Mouse (Mus musculus) adrenal gland, postnatal 36 days (tissue): ENCODE measurements around the gene Zkscan16. TPM values are rescaled to one million over a fixed set of nuclear protein-coding genes. Genes with fewer than 3 reads are reported as not detected.

ENCODE experiments used
- DNase-seq, 2 experiments: peaks; one replicate each; pipeline ENCODE4 v3.0.0; 2021; ENCODE audit warnings: mixed read lengths in 1 of 2
- total RNA-seq, 2 experiments: library from RNA; stranded (reverse); gene quantifications; 2 replicates each; pipeline ENCODE4 v1.2.3; 2021

Gene Zkscan16
- total RNA-seq, 2 experiments from 2014 or later = 1.7 to 2.8 TPM

DNA sequence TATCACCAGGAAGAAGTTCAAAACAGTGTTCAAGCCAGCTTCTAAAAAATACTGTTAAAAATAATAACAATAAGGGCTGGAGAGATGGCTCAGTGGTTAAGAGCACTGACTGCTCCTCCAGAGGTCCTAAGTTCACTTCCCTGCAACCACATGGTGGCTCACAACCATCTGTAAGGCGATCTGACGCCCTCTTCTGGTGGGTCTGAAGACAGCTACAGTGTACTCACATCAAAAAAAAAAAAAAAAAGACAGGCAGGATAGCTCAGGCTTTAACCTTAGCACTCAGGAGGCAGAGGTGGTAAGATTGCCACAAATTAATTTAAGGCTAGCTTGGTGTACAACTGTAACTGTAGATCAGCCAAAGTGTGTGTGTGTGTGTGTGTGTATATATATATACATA, 57.2 kb downstream of the Zkscan16 start:
- peak; percentile 46 to 63 for DNase-seq

DNA sequence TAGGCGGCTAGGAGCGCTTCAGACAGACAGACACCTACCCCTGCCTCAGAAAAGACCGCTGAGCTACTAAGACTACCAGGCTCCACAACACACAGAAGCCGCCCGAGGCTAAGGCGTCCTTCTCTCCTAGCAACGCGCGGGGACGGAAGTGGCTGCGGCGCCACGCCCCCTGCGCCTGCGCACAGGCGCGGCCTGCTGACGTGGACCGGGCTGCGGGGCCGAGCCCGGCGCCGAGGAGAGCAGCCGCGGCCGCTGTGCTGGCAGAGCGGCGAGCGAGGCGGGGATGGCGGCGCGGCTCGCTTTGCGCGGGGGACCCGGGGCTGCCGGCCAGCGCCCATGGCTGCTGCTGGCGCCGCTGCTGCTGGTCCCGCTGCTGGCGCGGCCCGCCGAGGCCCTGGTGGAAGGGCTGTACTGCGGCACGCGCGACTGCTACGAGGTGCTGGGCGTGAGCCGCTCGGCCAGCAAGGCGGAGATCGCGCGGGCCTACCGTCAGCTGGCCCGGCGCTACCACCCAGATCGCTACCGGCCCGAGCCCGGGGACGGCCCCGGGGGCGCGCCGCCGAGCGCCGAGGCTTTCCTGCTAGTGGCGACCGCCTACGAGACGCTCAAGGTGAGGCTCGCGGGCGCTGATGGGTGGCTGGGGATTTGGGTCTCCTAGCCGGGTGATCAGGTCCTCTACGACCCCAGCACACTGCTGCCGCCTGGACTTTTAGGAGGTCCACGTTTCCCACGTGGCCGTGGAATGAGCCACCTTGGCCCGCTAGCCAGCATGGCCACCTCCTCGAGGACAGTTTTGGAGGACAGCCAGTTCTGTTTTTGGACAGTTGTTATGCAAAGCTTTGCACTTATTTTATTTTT, 59.7 kb downstream of the Zkscan16 start, which contains the start of gene Gm20503:
Gm20503 (plus strand) TSS at position 263 of the 858 bp plus-strand sequence.
- DNase-seq = peak; percentile 95 to 96

DNA sequence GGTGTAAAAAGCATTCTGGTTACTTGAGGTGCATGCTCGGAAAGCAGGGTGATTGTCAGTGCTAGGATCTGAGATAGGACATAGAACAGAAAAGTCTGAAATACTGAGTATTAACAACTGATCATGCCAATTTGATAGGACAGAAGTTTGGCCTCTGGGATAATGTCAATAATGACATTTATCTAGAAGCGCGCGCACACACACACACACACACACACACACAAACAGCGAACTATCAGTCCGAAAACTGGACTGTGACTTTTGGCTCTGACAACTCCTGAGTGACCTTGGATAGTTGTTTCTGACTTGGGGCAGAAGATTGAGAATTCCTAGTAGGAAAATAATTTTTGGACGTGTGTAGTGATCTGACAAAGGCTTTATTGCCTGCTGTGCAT, 60.4 kb downstream of the Zkscan16 start:
- peak in 1 of 2 experiments; percentile 16 for DNase-seq

DNA sequence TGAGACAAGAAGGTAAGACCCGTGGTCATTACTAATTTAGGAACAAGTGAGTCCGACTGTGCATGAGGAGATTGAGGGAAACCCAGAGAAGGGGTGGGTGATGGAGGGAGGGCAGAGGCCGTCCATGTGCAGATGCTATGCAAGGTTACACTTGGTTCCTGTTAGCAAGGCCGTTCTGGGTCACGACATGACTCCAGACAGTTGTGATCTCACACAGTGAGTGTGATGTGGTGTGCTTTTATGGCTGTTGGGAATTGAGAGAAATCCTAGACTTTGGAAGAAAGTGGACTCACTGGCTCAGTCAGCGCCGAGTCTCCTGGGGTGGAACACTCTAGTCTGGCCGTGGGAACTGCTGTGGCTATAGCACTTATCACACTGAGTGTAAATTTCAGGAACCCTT, 62.8 kb downstream of the Zkscan16 start:
- no peak for DNase-seq

DNA sequence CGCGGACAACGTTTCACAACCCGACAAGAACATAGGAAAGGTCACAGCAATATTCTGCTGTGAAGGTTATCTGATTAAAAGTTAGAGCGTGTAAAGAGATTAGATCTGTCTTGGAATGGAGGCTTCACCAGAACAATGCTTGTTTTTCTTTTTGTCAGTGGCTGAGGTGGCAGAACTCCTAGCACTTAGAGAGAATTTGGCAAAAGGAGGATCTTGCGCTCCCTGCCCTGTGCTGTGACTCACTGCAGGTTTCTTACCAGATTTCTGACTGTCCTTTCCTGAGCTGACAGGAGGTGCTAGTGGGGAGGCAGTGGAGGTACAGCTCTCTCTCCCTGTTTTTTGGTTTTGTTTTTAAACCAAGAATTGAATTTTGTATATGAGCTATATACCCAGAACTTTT, 63.6 kb downstream of the Zkscan16 start:
- peak; percentile 31 to 38 for DNase-seq

Other genes starting within 250 kb of the Zkscan16 start
- gene Olfr267, start 155.9 kb upstream of the Zkscan16 start, total RNA-seq = under 1 TPM; 0.26 to 0.56 TPM
- 100 to 1,000 TPM; 153 to 179 TPM for gene Ecpas, start 30.9 kb upstream of the Zkscan16 start, total RNA-seq
- gene Ptgr1, start 43.5 kb downstream of the Zkscan16 start, total RNA-seq = 10 to 100 TPM; 19.2 to 30.0 TPM
- 10 to 100 TPM; 14.0 to 18.3 TPM for gene Dnajc25, start 51.4 kb downstream of the Zkscan16 start, total RNA-seq
- 1 to 10 TPM; 3.0 to 6.2 TPM for gene Gm20503, start 59.6 kb downstream of the Zkscan16 start, total RNA-seq
- gene Gng10, start 91.5 kb downstream of the Zkscan16 start, total RNA-seq = 10 to 100 TPM; 32.9 to 33.2 TPM
- not detected for gene AI481877, start 195.4 kb downstream of the Zkscan16 start, total RNA-seq
- gene Ugcg, start 245.6 kb downstream of the Zkscan16 start, total RNA-seq = 10 to 100 TPM; 40.2 to 46.3 TPM